Mouse (Mus musculus): ENCODE measurements around the gene Cep126.

GRCm38 (mm10) chr9:8042338-8043043, 91.6 kb downstream of the Cep126 start, which contains the start of gene Cfap300:
- TF ChIP-seq CTCF (IDR thresholded peaks at IDR 0.05; ENCODE audit: low read depth): no peak
- no peak for TF ChIP-seq EP300 (IDR thresholded peaks at IDR 0.05; ENCODE audit: low read depth)

Data from heart, postnatal 0 days (tissue).